Mouse (Mus musculus): ENCODE results near the gene Klc2. TPM values are rescaled to one million over a fixed set of nuclear protein-coding genes. Genes with fewer than 3 reads are reported as not detected.

Gene Klc2
- total and polyA plus RNA-seq, 3 experiments = 7.3 to 30.3 TPM; not detected in 1

- TF ChIP-seq POLR2A (IDR thresholded peaks at IDR 0.05; ENCODE audit: control insufficient read depth in 1 of 2, insufficient read depth in 1 of 2, low read depth in 1 of 2, low read length in 2 of 2, poor library complexity in 1 of 2) (0 out of 4 replicates have a peak, but pooled peaks of 1 of the 2 experiments have one; percentile 9), UBTF (IDR thresholded peaks at IDR 0.05; ENCODE audit: borderline replicate concordance, insufficient read depth, low read depth, low read length) (0 out of 2 replicates have a peak, but pooled peaks have one; percentile 21), ELF1 (IDR thresholded peaks at IDR 0.05; ENCODE audit: low read depth, low read length) (no peak)
- Histone ChIP-seq H3K27me3 (ENCODE audit: control insufficient read depth in 1 of 2, insufficient read depth in 2 of 2, low read length in 2 of 2) (no peaks in the 10 kb centered on the region), H3K9ac (ENCODE audit: control insufficient read depth, low read depth, low read length, poor library complexity, severe bottlenecking) (peak within 1 kb of the TSS; percentile 70), H3K9me3 (replicated peaks; ENCODE audit: insufficient read depth, low read length) (no peaks in the 10 kb centered on the region), H3K27ac (ENCODE audit: control insufficient read depth, low read depth, low read length) (peak within 1 kb of the TSS; percentile 72), H3K36me3 (ENCODE audit: control insufficient read depth in 1 of 2, insufficient read depth in 2 of 2, low read length in 2 of 2) (peaks cover 0 to 4% of the 10 kb centered on the region in 2 experiments; a peak in 1 of 4 replicates), H3K79me2 (ENCODE audit: control insufficient read depth, insufficient read depth, low read length, poor library complexity) (peaks cover 2% of the 10 kb centered on the region; the same call in 1 of the 2 replicates), H3K4me1 (ENCODE audit: control insufficient read depth in 1 of 2, insufficient read depth in 2 of 2, low read length in 2 of 2) (peaks cover 5 to 31% of the 10 kb centered on the region in 2 experiments), H3K4me3 (ENCODE audit: control insufficient read depth in 1 of 2, insufficient read depth in 1 of 2, low read depth in 2 of 2, low read length in 2 of 2) (peak within 1 kb of the TSS; percentile 49 to 62)
- peak; percentile 89 for DNase-seq (ENCODE audit: low read depth, low spot score)
Measured at GRCm38 (mm10) chr19:5067867-5068569, 50.3 kb downstream of the Klc2 start, which contains the start of gene Cd248. Gene Cd248 (plus strand): TSS chr19:5068078.

DNA sequence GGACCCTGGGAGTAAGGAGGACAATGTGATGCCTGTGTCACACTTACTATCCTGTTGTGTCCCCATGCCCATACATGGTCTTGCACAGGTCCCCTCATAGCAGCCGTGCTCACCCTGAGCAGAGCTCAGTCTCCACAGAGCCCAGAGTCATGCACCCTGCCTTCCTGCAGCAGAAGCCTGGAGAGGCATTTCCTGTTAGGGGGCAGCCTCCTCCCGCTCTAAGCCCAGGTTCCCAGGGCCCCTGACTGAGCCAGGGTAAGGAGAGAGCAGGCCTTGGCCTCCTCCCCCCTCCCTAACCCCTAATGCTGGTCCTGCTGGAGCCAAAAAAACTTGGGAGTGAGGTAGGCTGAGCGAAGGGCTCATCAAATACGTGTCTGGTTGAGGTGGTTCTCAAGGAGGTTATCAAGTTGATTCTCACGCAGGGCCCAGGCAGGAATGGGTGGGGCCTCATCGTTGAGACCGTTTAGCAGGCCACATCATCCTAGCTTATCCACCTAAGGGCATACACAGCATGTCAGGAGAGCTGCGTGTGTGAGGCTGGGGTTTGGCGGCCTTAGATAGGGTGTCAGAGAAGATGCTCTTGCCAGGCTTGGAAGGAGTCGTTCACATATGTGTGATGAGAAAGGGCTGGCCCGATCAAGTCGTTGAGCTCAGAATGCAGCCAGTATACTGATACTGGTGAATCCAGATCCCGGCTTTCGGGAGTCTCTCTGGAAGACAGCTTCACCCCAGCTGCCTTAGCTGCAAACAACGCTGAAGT lies 51.1 kb downstream of the Klc2 start:
- DNase-seq (ENCODE audit: low read depth, low spot score) = peak; percentile 92
- H3K9me3 ChIP-seq (replicated peaks; ENCODE audit: insufficient read depth, low read length) = no peaks in the 10 kb centered on the region
- H3K4me3 ChIP-seq (ENCODE audit: control insufficient read depth in 1 of 2, insufficient read depth in 1 of 2, low read depth in 2 of 2, low read length in 2 of 2) = peak overlapping the region; percentile 38 to 62
- peaks cover 0 to 4% of the 10 kb centered on the region in 2 experiments; a peak in 1 of 4 replicates for H3K36me3 ChIP-seq (ENCODE audit: control insufficient read depth in 1 of 2, insufficient read depth in 2 of 2, low read length in 2 of 2)
- peak overlapping the region; percentile 72 for H3K27ac ChIP-seq (ENCODE audit: control insufficient read depth, low read depth, low read length)
- peak overlapping the region; percentile 70 for H3K9ac ChIP-seq (ENCODE audit: control insufficient read depth, low read depth, low read length, poor library complexity, severe bottlenecking)
- peaks cover 2% of the 10 kb centered on the region; the same call in 1 of the 2 replicates for H3K79me2 ChIP-seq (ENCODE audit: control insufficient read depth, insufficient read depth, low read length, poor library complexity)
- peaks cover 5 to 31% of the 10 kb centered on the region in 2 experiments for H3K4me1 ChIP-seq (ENCODE audit: control insufficient read depth in 1 of 2, insufficient read depth in 2 of 2, low read length in 2 of 2)
- no peaks in the 10 kb centered on the region for H3K27me3 ChIP-seq (ENCODE audit: control insufficient read depth in 1 of 2, insufficient read depth in 2 of 2, low read length in 2 of 2)
- peak; percentile 72; the same call in 1 of the 2 replicates for TF ChIP-seq MAX (IDR thresholded peaks at IDR 0.05; ENCODE audit: low read length)
- TF ChIP-seq USF1 (IDR thresholded peaks at IDR 0.05; ENCODE audit: low read depth, low read length) = no peak
- no peak for TF ChIP-seq ELF1 (IDR thresholded peaks at IDR 0.05; ENCODE audit: low read depth, low read length)
- no peak for TF ChIP-seq GABPA (IDR thresholded peaks at IDR 0.05; ENCODE audit: low read depth, low read length)
- no peak for TF ChIP-seq POLR2AphosphoS5 (IDR thresholded peaks at IDR 0.05; ENCODE audit: borderline replicate concordance, low read depth, low read length)
- no peak for TF ChIP-seq TAL1 (IDR thresholded peaks at IDR 0.05; ENCODE audit: low read length)
- no peak for TF ChIP-seq ZNF384 (IDR thresholded peaks at IDR 0.05; ENCODE audit: low read depth, low read length)
- 0 out of 2 replicates have a peak, but pooled peaks have one; percentile 12 for TF ChIP-seq ETS1 (IDR thresholded peaks at IDR 0.05; ENCODE audit: low read depth, low read length)
- 0 out of 2 replicates have a peak, but pooled peaks have one; percentile 30 for TF ChIP-seq E2F4 (IDR thresholded peaks at IDR 0.05; ENCODE audit: borderline replicate concordance, low read depth, low read length)
- no peak for TF ChIP-seq MEF2A (IDR thresholded peaks at IDR 0.05; ENCODE audit: extremely low read depth, insufficient replicate concordance, low read depth, low read length, poor library complexity, severe bottlenecking)
- 0 out of 2 replicates have a peak, but pooled peaks have one; percentile 44 for TF ChIP-seq TCF12 (IDR thresholded peaks at IDR 0.05; ENCODE audit: low read depth, low read length)
- TF ChIP-seq ZMIZ1 (IDR thresholded peaks at IDR 0.05; ENCODE audit: low read depth, low read length) = no peak
- TF ChIP-seq SIN3A (IDR thresholded peaks at IDR 0.05; ENCODE audit: low read length) = no peak; the same call in 1 of the 2 replicates
- peak; percentile 47; the same call in 1 of the 2 replicates for TF ChIP-seq MXI1 (IDR thresholded peaks at IDR 0.05; ENCODE audit: low read depth, low read length)
- peak; percentile 76 for TF ChIP-seq NELFE (IDR thresholded peaks at IDR 0.05; ENCODE audit: low read depth, low read length)
- no peak for TF ChIP-seq CTCF (IDR thresholded peaks at IDR 0.05 in 2 of 3, conservative IDR thresholded peaks at IDR 0.05 in 1 of 3; ENCODE audit: control insufficient read depth in 1 of 3, insufficient read depth in 1 of 3, low read depth in 2 of 3, low read length in 3 of 3, poor library complexity in 1 of 3, severe bottlenecking in 1 of 3)
- TF ChIP-seq HCFC1 (IDR thresholded peaks at IDR 0.05; ENCODE audit: low read depth, low read length) = peak; percentile 39
- TF ChIP-seq GATA1 (IDR thresholded peaks at IDR 0.05; ENCODE audit: low read depth, low read length) = no peak
- TF ChIP-seq UBTF (IDR thresholded peaks at IDR 0.05; ENCODE audit: borderline replicate concordance, insufficient read depth, low read depth, low read length) = 0 out of 2 replicates have a peak, but pooled peaks have one; percentile 15
- TF ChIP-seq MYC (IDR thresholded peaks at IDR 0.05; ENCODE audit: low read depth, low read length) = 0 out of 2 replicates have a peak, but pooled peaks have one; percentile 57
- TF ChIP-seq TBP (IDR thresholded peaks at IDR 0.05; ENCODE audit: low read depth, low read length) = peak; percentile 41; the same call in 1 of the 2 replicates
- peak; percentile 11 to 49; a peak in 2 of 4 replicates for TF ChIP-seq POLR2A (IDR thresholded peaks at IDR 0.05; ENCODE audit: control insufficient read depth in 1 of 2, insufficient read depth in 1 of 2, low read depth in 1 of 2, low read length in 2 of 2, poor library complexity in 1 of 2)
- TF ChIP-seq MAFK (IDR thresholded peaks at IDR 0.05; ENCODE audit: borderline replicate concordance, low read depth, low read length) = no peak
- no peak for TF ChIP-seq RAD21 (IDR thresholded peaks at IDR 0.05; ENCODE audit: low read depth, low read length)
- TF ChIP-seq MAZ (IDR thresholded peaks at IDR 0.05; ENCODE audit: low read depth, low read length) = no peak; the same call in none of the 2 replicates
- TF ChIP-seq ZC3H11A (IDR thresholded peaks at IDR 0.05; ENCODE audit: low read depth, low read length) = no peak

Measured in MEL (cell line).